Mouse (Mus musculus): Measurements from ENCODE around the gene Rps8. TPM values are rescaled to one million over a fixed set of nuclear protein-coding genes. Genes with fewer than 3 reads are reported as not detected.

Rps8 gene
- polyA plus RNA-seq, 1 experiment, result 468 TPM

- DNase-seq (ENCODE audit: low read depth), result no peak
Observed at GRCm38 (mm10) chr4:117148047-117148713, 7.9 kb downstream of the Rps8 start.

DNA sequence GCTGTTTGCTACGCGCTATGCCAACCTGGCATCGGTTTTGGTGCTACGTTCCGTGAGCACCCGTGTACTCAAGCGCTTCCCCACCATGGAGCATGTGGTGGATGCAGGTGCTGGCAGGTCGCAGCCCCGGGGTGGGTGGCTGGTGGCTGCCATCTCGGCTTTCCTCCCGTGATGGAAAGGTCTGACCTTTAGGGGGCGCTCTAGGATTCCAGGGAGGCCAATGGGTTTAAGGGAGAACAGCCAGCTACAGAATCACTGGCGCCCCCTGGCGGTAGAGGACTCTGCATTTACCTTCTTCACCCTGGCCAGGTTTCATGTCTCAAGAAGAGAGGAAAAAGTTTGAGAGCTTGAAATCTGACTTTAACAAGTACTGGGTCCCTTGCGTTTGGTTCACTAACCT is 9.9 kb downstream of the Rps8 start:
- no peak for DNase-seq (ENCODE audit: low read depth)

DNA sequence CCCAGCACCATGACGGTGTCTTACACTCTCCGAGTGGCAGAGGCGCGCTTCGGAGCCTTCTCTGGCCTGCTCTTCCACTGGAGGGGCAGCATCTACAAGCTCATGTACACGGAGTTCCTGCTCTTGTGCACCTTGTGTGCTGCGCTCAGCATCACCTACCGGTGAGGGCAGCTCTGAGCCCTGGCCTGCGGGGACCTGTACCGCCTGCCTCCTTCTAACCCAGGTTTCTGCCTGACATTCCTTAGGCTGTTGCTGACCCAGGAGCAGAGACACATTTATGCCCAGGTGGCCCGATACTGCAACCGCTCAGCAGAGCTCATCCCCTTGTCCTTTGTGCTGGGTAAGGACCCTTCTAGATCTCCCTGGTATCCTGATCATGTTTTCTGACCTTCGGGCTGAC is 10.8 kb downstream of the Rps8 start:
- DNase-seq (ENCODE audit: low read depth), result no peak

GRCm38 (mm10) chr4:117143023-117143422 is 13.0 kb downstream of the Rps8 start:
- DNase-seq (ENCODE audit: low read depth), result no peak

DNA sequence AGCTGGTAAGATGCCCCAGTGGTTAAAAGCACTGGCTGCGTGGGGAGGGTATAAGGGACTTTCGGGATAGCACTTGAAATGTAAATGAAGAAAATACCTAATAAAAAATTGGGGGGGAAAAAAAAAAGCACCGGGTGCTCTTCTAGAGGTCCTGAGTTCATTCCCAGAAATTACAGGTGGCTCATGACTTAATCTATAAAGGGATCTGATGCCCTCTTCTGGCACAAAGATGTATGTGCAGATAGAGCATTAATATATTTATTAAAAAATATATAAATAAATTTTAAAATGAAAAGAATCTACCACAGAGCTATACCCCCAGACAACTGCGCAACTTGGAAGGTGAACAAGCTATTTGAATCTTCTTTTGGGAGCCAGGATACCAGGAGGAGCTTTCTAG is 15.4 kb downstream of the Rps8 start:
- DNase-seq (ENCODE audit: low read depth), result no peak

GRCm38 (mm10) chr4:117139217-117139612 is 16.8 kb downstream of the Rps8 start:
- no peak for DNase-seq (ENCODE audit: low read depth)

- DNase-seq (ENCODE audit: low read depth), result no peak
Observed at GRCm38 (mm10) chr4:117138295-117139216, 17.5 kb downstream of the Rps8 start.

GRCm38 (mm10) chr4:117136034-117136433 is 20.0 kb downstream of the Rps8 start:
- no peak for DNase-seq (ENCODE audit: low read depth)

GRCm38 (mm10) chr4:117134601-117134995 is 21.4 kb downstream of the Rps8 start:
- DNase-seq (ENCODE audit: low read depth), result no peak

DNA sequence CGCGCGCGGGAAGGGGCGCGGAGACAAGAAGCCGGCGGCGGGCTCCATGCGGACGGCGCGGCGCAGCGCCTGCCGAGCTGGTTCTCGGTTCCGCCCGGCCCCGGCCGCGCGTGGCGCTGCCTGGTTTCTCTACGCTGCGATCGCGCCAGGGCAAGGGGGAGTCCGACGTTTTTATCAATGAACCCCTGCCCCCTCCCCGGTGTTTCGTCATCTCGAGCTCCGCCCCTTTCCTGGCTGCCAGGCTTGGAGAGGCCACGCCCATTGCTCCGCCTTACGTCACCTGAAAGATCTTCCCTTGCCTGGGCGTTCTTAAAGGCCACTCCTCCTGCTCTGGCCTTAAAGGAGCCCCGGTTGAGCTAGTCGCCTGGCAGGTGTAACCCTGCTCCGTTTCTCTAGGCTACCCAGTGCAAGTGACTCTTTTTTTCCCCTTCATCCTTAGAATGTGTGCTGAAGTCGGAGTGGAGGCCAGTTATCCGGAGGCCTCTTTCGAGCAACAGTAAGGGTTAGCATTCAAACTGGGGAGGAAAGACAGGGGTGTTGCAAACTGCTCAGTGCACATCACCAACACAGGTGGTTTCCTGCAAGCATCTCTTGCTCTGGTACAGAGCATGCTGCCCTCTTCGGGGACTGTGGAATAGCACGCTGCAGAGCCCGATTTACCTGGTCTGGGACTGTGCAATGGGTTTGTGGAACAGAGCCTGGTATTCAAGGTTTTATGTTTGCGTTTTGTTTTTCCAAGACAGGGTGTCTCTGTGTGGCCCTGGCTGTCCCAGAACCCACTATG is 22.0 kb downstream of the Rps8 start, which contains the start of gene Plk3:
Gene Plk3, minus strand, starts transcription at position 147 of the 784 bp plus-strand sequence.
- no peak for DNase-seq (ENCODE audit: low read depth)

DNA sequence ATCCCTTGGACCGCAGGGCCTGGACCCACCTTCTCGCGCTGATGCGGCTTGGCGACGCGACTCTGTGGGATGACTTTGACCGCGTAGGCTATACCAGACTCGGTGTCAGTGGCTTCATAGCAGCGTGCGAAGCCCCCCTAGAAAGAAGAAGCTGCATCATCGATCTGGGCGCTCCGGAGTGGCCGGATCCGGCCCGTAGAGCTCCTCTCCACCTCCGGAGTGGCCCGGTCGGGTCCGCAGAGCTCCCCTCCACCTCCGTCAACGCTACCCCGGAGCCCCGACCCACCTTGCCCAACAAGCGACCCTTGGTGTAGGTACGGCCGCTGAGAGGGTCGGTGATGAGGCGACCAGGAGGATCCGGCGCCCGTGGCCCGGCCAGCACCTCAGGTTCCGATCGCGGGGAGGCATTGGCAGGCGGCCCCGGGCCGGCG is 22.7 kb downstream of the Rps8 start:
- no peak for DNase-seq (ENCODE audit: low read depth)

GRCm38 (mm10) chr4:117132794-117133143 is 23.3 kb downstream of the Rps8 start:
- no peak for DNase-seq (ENCODE audit: low read depth)

GRCm38 (mm10) chr4:117131890-117132793 is 23.9 kb downstream of the Rps8 start:
- DNase-seq (ENCODE audit: low read depth), result no peak

GRCm38 (mm10) chr4:117131198-117131597 is 24.8 kb downstream of the Rps8 start:
- DNase-seq (ENCODE audit: low read depth), result no peak

DNA sequence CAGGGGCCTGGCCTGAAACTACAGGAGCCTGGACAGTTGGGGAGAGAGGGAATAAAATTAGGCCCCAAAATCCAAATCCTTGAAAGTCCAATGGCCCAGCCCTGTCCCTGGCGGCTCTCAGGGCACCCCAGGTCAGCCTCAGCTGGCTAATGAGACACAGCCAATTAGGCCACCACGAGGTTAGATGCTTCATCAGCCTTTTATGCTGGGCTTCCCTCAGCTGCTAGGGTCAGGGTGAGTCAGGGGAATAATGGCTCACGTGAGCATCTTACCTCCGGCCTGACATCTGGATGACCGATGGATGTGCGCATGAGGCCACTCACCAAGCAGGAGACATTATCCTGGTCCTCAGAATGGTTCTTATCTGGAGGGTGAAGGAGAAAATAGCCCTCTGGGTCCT is 25.3 kb downstream of the Rps8 start:
- DNase-seq (ENCODE audit: low read depth), result no peak

- DNase-seq (ENCODE audit: low read depth), result no peak
Observed at GRCm38 (mm10) chr4:117127991-117128686, 27.9 kb downstream of the Rps8 start.

- DNase-seq (ENCODE audit: low read depth), result no peak
Observed at GRCm38 (mm10) chr4:117126675-117127290, 29.3 kb downstream of the Rps8 start, which contains the start of gene Tctex1d4. Tctex1d4 (plus strand) TSS chr4:117126794.

DNA sequence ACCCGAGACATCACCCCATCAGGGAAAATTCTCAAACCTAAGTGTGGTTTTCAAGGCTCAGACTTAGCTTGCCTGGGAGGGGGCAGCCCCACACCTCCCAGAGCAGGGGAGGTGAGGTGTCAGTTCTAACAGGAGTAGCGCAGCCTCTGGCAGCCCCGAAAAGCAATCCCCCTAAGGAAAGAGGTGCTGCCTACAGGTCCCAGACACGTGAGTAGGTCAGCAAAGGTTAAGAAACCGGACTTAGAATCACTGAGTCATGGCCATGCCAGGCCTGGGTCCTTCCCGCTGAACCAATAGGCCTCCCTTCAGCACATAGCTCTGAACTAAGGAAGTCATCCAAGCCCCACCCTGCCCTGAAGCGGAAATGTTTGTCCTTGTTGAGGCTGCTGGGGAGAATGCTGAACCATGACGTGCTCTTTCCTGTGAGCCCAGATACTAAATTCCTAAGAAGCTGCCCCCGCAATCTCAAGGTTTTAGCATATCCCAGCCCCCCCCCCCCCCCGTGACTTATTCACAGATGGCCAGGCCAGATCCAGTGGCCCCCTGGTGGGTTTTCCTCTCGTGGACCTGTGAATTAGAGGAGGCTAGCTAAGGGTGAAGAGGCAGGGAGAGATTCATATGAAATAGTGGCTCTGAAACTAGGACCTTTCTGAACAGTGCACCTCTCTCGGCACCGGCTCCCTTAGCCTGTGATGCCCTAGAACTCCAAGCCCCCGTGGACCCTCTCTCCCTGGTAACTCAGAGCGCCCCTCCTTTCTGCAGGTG is 30.0 kb downstream of the Rps8 start:
- DNase-seq (ENCODE audit: low read depth), result no peak

- no peak for DNase-seq (ENCODE audit: low read depth)
Observed at GRCm38 (mm10) chr4:117125348-117125909, 30.6 kb downstream of the Rps8 start, which contains the start of gene Btbd19. Btbd19 (minus strand) TSS chr4:117125725.

All from gonadal fat pad, adult 2 months (tissue).